Mouse (Mus musculus): ENCODE results near the gene Slc48a1.

Slc48a1 gene

DNA sequence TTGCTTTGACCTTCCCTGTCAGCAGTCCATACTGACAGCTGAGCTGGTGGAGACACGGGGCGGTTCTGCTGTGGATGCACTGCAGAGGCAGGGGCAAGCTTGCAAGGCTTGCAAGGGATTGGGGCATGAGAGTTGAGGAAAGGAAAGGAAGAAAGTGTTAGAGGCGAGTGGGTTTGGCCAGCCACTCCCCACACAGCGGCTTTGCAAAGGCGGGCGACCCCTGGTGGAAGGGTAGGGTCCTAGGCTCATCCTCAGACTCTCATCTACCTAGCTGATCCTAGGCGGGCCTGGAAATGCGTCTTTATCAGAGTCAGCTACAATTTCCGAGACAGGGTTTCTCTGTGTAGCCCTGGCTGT, 4.4 kb downstream of the Slc48a1 start:
- peak; percentile 84 for DNase-seq (ENCODE audit: low spot score)

DNA sequence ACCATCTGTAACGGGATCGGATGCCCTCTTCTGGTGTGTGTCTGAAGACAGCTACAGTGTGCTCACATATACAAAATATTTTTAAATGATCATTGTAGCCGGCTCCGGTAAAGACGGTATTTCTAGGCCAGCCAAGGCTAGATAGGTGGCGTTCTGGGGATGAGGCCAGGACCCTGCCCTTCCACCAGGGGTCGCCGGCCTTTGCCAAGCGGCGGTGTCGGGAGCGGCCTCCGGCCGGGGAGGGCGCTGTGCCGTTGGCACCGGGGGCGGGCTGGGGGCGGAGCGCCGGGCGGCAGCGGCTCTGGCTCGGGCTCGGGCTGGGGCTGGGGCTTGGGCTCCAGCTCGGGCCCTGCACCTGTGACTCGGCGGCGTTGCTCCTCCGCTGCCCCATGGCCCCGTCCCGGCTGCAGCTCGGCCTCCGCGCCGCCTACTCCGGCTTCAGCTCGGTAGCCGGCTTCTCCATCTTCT, 5.8 kb downstream of the Slc48a1 start:
- peak; percentile 92 for DNase-seq (ENCODE audit: low spot score)

GRCm38 (mm10) chr15:97784561-97785161, 6.3 kb downstream of the Slc48a1 start:
- no peak for DNase-seq (ENCODE audit: low spot score)

DNA sequence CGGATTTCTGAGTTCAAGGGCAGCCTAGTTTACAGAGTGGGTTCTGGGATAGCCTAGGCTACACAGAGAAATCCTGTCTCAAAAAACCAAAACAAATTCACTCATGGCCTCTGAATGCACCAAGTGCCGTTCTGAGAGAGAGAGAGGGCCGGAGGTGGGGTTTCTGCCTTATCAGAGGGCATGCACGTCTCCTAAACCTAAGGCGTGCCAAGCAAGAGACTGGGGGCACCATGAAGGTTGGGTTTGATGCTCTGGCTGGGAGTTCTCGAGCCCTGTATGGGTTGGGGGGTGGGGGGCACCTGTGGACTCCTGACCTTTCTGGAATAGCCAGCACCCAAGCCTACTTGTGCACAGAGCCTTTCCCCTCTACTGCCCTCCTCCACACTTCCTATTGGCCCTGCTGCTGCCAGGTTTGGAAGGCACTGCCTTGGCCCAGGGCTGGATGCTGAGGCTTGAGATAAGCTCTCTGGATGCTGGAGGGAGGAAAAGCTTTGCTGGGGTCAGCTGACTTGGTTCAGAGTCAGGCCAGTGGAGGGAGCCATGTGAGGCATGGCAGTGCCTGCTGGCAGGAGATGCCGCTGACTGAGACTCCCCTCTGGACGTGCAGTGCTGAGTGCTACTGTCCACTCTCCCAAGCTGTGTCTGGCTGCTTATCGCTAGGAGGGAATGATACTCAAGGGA, 7.6 kb downstream of the Slc48a1 start:
- DNase-seq (ENCODE audit: low spot score): no peak

- no peak for DNase-seq (ENCODE audit: low spot score)
These were observed 8.2 kb downstream of the Slc48a1 start for GRCm38 (mm10) chr15:97786412-97787112.

DNA sequence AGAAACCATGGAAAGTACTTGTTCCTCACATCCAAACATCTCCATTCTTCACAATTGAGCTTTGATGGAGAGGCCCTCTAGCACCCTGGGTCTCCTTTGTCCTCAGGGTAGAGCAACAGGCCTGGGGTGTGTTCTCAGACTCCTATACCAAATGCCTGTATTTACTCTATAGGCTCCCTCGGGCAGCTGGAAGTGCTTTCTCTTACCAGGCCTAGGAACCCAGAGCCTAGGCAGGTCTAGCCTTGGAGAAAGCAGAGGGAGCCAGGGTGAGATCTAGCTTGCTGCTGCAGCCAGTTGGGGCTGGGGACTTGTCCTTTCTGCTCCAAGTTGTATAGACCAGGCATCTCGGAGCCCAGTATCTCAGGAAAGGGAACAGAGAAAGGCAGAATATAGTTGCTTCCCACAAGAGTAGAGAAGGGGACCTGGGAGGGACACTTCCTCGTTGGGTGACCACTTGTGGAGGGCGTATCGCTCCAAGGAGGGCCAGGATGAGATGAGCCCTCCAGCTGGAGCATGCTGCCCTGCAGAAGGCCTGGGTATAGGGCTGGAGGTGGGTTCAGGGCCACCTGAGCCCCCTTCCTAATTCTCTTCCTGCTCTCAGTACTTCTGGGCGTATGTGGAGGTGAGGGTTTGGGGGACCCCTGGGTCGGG, 9.0 kb downstream of the Slc48a1 start:
- DNase-seq (ENCODE audit: low spot score): no peak

DNA sequence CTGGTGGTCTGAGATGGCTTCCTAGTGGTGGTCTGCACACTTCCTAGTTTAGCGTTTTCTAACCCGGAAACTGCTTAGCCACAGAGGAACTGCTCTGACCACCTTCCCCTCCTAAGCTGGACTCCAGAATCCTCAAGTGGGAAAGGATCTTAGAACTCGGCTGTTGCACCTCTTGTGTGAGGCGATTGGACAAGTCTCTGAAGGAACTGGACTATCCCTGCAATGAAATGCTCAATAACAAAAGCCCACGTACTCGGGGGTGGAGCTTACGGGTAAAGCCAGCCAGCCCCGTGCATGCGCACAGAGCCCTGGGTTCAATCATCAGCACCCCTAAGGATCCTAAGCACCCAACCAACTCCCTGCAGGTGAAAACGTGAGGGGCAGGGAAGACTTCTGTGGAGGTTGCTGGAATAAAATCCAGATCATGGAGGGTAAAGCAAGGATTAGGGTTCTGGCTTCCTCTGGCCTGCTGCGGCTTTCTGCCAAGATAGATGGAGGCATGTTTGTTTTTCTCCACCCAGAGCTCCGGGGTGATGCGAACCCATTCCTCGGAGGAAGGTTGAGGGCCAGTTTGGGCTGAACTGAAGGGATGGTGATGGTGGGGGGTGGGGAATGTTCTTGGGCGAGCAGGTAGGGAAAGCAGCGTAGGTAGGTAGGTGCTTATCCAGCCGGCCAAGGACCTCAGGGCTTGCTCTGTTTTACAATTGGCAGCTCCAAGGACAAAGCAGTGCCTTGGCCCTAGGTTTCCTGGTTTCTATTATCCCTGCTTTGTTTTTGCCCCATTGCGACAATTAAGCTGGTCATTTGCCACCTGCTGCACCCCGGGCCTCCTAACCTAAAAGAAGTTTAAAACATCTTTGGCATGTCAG, 9.7 kb downstream of the Slc48a1 start:
- DNase-seq (ENCODE audit: low spot score): no peak

DNA sequence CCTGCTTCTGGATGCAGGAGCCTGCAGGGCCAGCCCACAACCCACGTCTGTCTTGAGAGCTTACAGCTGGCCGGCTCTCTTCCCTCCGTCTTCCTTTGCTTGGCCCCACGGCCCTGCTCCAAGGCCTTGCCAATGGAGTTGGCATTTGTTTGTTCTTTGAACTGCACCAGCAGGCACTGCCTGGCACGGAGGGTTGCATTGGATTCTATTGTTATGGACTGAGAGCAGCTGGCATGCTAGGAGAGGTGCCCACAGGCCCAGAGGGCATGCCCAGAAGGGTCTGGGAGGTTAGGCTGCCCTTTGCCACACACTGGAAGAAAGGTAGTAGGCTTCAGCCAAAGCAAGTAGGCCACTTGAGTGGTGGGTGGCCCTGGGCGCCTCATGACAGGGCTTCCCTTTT, 10.5 kb downstream of the Slc48a1 start:
- DNase-seq (ENCODE audit: low spot score): peak; percentile 57

- DNase-seq (ENCODE audit: low spot score): peak; percentile 54
These were observed 11.6 kb downstream of the Slc48a1 start for GRCm38 (mm10) chr15:97789761-97790505.

DNA sequence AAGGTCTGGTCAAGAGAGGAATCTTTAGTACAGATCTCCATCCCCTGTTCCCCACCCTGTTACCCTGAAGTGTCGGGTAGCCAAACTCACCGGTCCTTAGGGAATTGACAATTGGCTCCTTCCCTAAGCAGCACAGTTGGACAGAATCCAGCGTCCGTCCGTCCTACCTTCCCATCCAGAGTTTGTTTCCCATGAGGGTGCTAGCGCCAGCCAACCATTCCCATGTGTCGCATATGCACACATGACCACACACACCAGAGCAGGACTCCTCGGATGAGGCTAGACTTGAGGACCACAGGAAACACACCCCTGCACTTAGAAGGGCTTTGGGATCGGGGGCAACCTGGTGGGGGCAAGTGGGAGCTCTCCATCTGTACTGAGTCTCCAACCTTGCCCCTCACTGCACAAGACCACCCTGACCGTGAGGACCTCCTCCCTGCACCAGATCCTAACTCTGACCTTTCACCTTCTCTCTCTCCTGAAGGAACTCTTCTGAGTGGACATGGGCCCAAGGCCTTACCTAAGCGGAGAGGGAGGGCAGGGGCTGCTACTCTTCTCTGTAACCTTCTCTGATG, 12.9 kb downstream of the Slc48a1 start:
- DNase-seq (ENCODE audit: low spot score): no peak

DNA sequence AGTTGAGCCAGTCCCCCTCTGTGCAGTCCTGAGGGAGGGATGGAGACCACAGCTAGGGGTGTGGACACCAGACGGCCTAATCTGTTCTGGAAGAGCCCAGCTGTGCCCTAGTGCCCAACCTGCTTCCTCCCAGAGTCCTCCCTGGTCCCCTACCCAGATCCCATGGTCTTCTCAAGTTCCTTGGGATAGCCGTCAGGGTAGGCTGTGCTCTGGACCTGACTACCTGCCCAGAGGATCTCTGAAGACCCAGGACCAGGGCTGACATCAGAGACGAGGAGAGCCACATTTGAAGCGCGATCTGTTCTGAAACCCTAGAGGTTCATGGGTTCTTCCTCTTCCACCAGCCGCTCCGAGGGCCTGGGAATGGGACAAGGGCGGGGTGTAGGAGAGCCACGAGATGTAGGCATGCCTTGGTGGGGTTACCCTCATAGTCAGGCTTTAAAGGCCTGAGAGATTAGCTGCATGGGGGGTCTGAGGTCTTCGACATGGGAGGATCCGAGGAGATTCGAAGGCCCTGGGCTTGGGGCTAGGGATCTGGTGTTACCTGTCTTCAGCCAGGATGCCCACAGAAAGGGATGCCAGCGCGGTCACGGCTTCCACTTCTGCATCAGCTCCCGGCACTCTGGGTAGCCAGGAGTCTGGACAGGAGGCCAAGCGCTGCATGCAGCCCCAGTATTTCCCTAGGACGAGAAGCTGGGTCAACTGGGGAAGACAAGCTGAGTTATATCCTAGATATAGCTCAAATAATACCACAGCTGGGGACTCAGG, 15.2 kb downstream of the Slc48a1 start:
- no peak for DNase-seq (ENCODE audit: low spot score)

GRCm38 (mm10) chr15:97794268-97794667, 15.9 kb downstream of the Slc48a1 start:
- DNase-seq (ENCODE audit: low spot score): no peak

- no peak for DNase-seq (ENCODE audit: low spot score)
These were observed 17.4 kb downstream of the Slc48a1 start for GRCm38 (mm10) chr15:97795559-97796235.

DNA sequence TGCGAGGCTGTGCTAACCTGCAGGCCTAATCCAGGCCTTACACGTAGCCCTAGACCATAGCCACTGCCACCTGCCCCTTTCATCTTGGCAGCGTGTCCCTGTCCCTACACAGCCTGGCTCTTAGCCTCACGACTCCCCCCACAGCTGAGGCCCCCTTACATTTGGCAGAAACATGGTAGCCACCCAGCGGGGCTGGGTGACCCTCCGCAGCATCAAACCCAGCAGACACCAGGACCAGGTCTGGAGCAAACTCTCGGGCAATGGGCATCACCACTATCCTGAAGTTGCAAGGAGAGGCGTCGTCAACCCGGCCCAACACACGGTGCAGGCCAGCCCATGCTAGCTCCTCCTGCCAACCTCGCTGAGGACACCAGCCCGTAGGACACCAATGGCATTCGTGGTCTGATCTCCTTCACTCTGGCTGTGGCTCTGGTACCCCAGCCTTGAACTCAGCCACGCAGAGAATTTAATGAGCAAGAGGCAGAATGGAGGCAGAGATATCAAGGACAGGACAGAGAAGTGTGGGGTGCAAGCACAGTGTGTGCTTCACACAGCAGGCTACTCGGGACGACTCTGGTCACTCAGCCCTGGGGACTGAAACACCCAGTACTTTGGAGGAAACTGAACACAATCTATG, 18.5 kb downstream of the Slc48a1 start:
- no peak for DNase-seq (ENCODE audit: low spot score)

GRCm38 (mm10) chr15:97798134-97798533, 19.8 kb downstream of the Slc48a1 start:
- DNase-seq (ENCODE audit: low spot score): no peak

- DNase-seq (ENCODE audit: low spot score): no peak
These were observed 21.1 kb downstream of the Slc48a1 start for GRCm38 (mm10) chr15:97799446-97799845.

DNA sequence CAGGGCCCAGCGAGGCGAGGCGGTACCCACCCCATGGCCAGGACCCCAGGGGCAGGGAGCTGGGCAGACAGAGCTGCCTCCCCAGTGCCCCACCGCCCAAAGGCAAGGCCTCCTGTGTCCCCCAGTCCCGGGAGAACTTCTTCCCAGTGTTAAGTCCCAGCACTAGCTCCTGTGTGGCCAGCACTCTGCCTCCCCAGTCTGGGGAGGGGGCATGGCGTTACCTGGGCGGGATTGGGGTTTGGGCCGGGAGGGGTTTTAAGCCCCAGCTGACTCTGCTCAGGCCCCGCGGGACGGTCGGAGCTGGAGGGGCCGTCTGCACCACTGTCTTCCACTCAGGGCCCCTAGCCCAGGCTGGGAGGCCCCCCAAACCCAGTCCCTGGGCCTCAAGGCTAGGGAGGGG, 22.5 kb downstream of the Slc48a1 start:
- DNase-seq (ENCODE audit: low spot score): no peak

- DNase-seq (ENCODE audit: low spot score): no peak
These were observed 23.5 kb downstream of the Slc48a1 start for GRCm38 (mm10) chr15:97801811-97802210.

- no peak for DNase-seq (ENCODE audit: low spot score)
These were observed 24.3 kb downstream of the Slc48a1 start for GRCm38 (mm10) chr15:97802575-97802974.
